Mouse (Mus musculus): Measurements from ENCODE around the gene Ubr4. TPM values are rescaled to one million over a fixed set of nuclear protein-coding genes. Genes with fewer than 3 reads are reported as not detected.

The Ubr4 gene
- polyA plus RNA-seq, 1 experiment from 2014 or later, result 63.1 TPM

GRCm38 (mm10) chr4:139340835-139341234 lies 11.6 kb upstream of the Ubr4 start:
- WGBS, result 83% methylated on average over 4 of the region's 4 CpGs
- DNase-seq (ENCODE audit: low spot score) (no peak), ATAC-seq (replicated peaks; ENCODE audit: insufficient number of reproducible peaks, low FRiP score, low TSS enrichment, low read depth) (no peak)
- no peak overlapping the region for H3K9ac ChIP-seq (replicated peaks; ENCODE audit: low read length)
- H3K4me3 ChIP-seq (ENCODE audit: low read depth, low read length), result no peak overlapping the region
- H3K36me3 ChIP-seq (replicated peaks; ENCODE audit: control insufficient read depth, insufficient read depth, low read depth, low read length), result no peaks in the 10 kb centered on the region
- H3K9me3 ChIP-seq (replicated peaks; ENCODE audit: control insufficient read depth, low read length), result no peaks in the 10 kb centered on the region
- H3K27ac ChIP-seq (replicated peaks; ENCODE audit: low read depth, low read length), result no peak overlapping the region
- no peak overlapping the region for H3K4me2 ChIP-seq (ENCODE audit: low read depth, low read length)
- no peaks in the 10 kb centered on the region; the same call in 1 of the 2 replicates for H3K27me3 ChIP-seq (ENCODE audit: control insufficient read depth, insufficient read depth, low read length)
- H3K4me1 ChIP-seq (ENCODE audit: control insufficient read depth, insufficient read depth, low read length), result no peaks in the 10 kb centered on the region

GRCm38 (mm10) chr4:139341556-139342233 lies 10.7 kb upstream of the Ubr4 start:
- Histone ChIP-seq H3K36me3 (replicated peaks; ENCODE audit: control insufficient read depth, insufficient read depth, low read depth, low read length) (peaks cover 4% of the 10 kb centered on the region), H3K27ac (replicated peaks; ENCODE audit: low read depth, low read length) (no peak overlapping the region), H3K4me2 (ENCODE audit: low read depth, low read length) (no peak overlapping the region), H3K27me3 (ENCODE audit: control insufficient read depth, insufficient read depth, low read length) (no peaks in the 10 kb centered on the region; the same call in 1 of the 2 replicates), H3K9ac (replicated peaks; ENCODE audit: low read length) (no peak overlapping the region), H3K9me3 (replicated peaks; ENCODE audit: control insufficient read depth, low read length) (no peaks in the 10 kb centered on the region), H3K4me3 (ENCODE audit: low read depth, low read length) (no peak overlapping the region), H3K4me1 (ENCODE audit: control insufficient read depth, insufficient read depth, low read length) (no peaks in the 10 kb centered on the region)
- 81% methylated on average over 7 of the region's 7 CpGs for WGBS
- DNase-seq (ENCODE audit: low spot score), result no peak
- ATAC-seq (replicated peaks; ENCODE audit: insufficient number of reproducible peaks, low FRiP score, low TSS enrichment, low read depth), result no peak

- no peak overlapping the region for H3K4me3 ChIP-seq (ENCODE audit: low read depth, low read length)
- no peaks in the 10 kb centered on the region for H3K9me3 ChIP-seq (replicated peaks; ENCODE audit: control insufficient read depth, low read length)
- no peaks in the 10 kb centered on the region for H3K4me1 ChIP-seq (ENCODE audit: control insufficient read depth, insufficient read depth, low read length)
- no peaks in the 10 kb centered on the region for H3K27me3 ChIP-seq (ENCODE audit: control insufficient read depth, insufficient read depth, low read length)
- WGBS, result 86% methylated on average over 5 of the region's 5 CpGs
- H3K27ac ChIP-seq (replicated peaks; ENCODE audit: low read depth, low read length), result no peak overlapping the region
- no peak overlapping the region for H3K4me2 ChIP-seq (ENCODE audit: low read depth, low read length)
- no peak for ATAC-seq (replicated peaks; ENCODE audit: insufficient number of reproducible peaks, low FRiP score, low TSS enrichment, low read depth)
- no peak for DNase-seq (ENCODE audit: low spot score)
- no peak overlapping the region for H3K9ac ChIP-seq (replicated peaks; ENCODE audit: low read length)
- H3K36me3 ChIP-seq (replicated peaks; ENCODE audit: control insufficient read depth, insufficient read depth, low read depth, low read length), result peaks cover 11% of the 10 kb centered on the region
Observed at GRCm38 (mm10) chr4:139343718-139344117, 8.7 kb upstream of the Ubr4 start.

GRCm38 (mm10) chr4:139345416-139346019 lies 6.9 kb upstream of the Ubr4 start:
- ATAC-seq (replicated peaks; ENCODE audit: insufficient number of reproducible peaks, low FRiP score, low TSS enrichment, low read depth), result no peak
- Histone ChIP-seq H3K9ac (replicated peaks; ENCODE audit: low read length) (no peak overlapping the region), H3K36me3 (replicated peaks; ENCODE audit: control insufficient read depth, insufficient read depth, low read depth, low read length) (peaks cover 14% of the 10 kb centered on the region), H3K9me3 (replicated peaks; ENCODE audit: control insufficient read depth, low read length) (no peaks in the 10 kb centered on the region), H3K4me1 (ENCODE audit: control insufficient read depth, insufficient read depth, low read length) (no peaks in the 10 kb centered on the region), H3K4me3 (ENCODE audit: low read depth, low read length) (no peak overlapping the region), H3K4me2 (ENCODE audit: low read depth, low read length) (no peak overlapping the region), H3K27ac (replicated peaks; ENCODE audit: low read depth, low read length) (no peak overlapping the region), H3K27me3 (ENCODE audit: control insufficient read depth, insufficient read depth, low read length) (no peaks in the 10 kb centered on the region)
- WGBS, result 72% methylated on average over 23 of the region's 23 CpGs
- no peak for DNase-seq (ENCODE audit: low spot score)

- Histone ChIP-seq H3K27ac (replicated peaks; ENCODE audit: low read depth, low read length) (no peak overlapping the region; the same call in 1 of the 2 replicates), H3K27me3 (ENCODE audit: control insufficient read depth, insufficient read depth, low read length) (no peaks in the 10 kb centered on the region), H3K9me3 (replicated peaks; ENCODE audit: control insufficient read depth, low read length) (no peaks in the 10 kb centered on the region), H3K36me3 (replicated peaks; ENCODE audit: control insufficient read depth, insufficient read depth, low read depth, low read length) (peaks cover 5% of the 10 kb centered on the region), H3K9ac (replicated peaks; ENCODE audit: low read length) (peak overlapping the region; percentile 95), H3K4me1 (ENCODE audit: control insufficient read depth, insufficient read depth, low read length) (peaks cover 3% of the 10 kb centered on the region), H3K4me3 (ENCODE audit: low read depth, low read length) (peak overlapping the region; percentile 88), H3K4me2 (ENCODE audit: low read depth, low read length) (peak overlapping the region; percentile 85)
- WGBS, result under 1% methylated on average over 7 of the region's 7 CpGs
- ATAC-seq (replicated peaks; ENCODE audit: insufficient number of reproducible peaks, low FRiP score, low TSS enrichment, low read depth) (peak; percentile 26; the same call in 1 of the 2 replicates), DNase-seq (ENCODE audit: low spot score) (no peak)
Observed at GRCm38 (mm10) chr4:139352832-139353231, 423 bp downstream of the Ubr4 start.

- DNase-seq (ENCODE audit: low spot score) (no peak), ATAC-seq (replicated peaks; ENCODE audit: insufficient number of reproducible peaks, low FRiP score, low TSS enrichment, low read depth) (no peak)
- no peak overlapping the region for H3K9ac ChIP-seq (replicated peaks; ENCODE audit: low read length)
- H3K4me1 ChIP-seq (ENCODE audit: control insufficient read depth, insufficient read depth, low read length), result no peaks in the 10 kb centered on the region
- WGBS, result 91% methylated on average over 3 of the region's 3 CpGs
- peaks cover 3% of the 10 kb centered on the region; the same call in 1 of the 2 replicates for H3K36me3 ChIP-seq (replicated peaks; ENCODE audit: control insufficient read depth, insufficient read depth, low read depth, low read length)
- H3K9me3 ChIP-seq (replicated peaks; ENCODE audit: control insufficient read depth, low read length), result no peaks in the 10 kb centered on the region
- no peak overlapping the region for H3K27ac ChIP-seq (replicated peaks; ENCODE audit: low read depth, low read length)
- no peaks in the 10 kb centered on the region for H3K27me3 ChIP-seq (ENCODE audit: control insufficient read depth, insufficient read depth, low read length)
- H3K4me3 ChIP-seq (ENCODE audit: low read depth, low read length), result no peak overlapping the region
- no peak overlapping the region for H3K4me2 ChIP-seq (ENCODE audit: low read depth, low read length)
Observed at GRCm38 (mm10) chr4:139357211-139357610, 4.8 kb downstream of the Ubr4 start.

- DNase-seq (ENCODE audit: low spot score) (no peak), ATAC-seq (replicated peaks; ENCODE audit: insufficient number of reproducible peaks, low FRiP score, low TSS enrichment, low read depth) (no peak)
- Histone ChIP-seq H3K27ac (replicated peaks; ENCODE audit: low read depth, low read length) (no peak overlapping the region), H3K27me3 (ENCODE audit: control insufficient read depth, insufficient read depth, low read length) (no peaks in the 10 kb centered on the region), H3K4me2 (ENCODE audit: low read depth, low read length) (no peak overlapping the region), H3K4me3 (ENCODE audit: low read depth, low read length) (no peak overlapping the region), H3K36me3 (replicated peaks; ENCODE audit: control insufficient read depth, insufficient read depth, low read depth, low read length) (peaks cover 3% of the 10 kb centered on the region), H3K9ac (replicated peaks; ENCODE audit: low read length) (no peak overlapping the region), H3K4me1 (ENCODE audit: control insufficient read depth, insufficient read depth, low read length) (no peaks in the 10 kb centered on the region), H3K9me3 (replicated peaks; ENCODE audit: control insufficient read depth, low read length) (no peaks in the 10 kb centered on the region)
- WGBS, result 92% methylated on average over 11 of the region's 11 CpGs
Observed at GRCm38 (mm10) chr4:139360761-139361548, 8.5 kb downstream of the Ubr4 start.

- DNase-seq (ENCODE audit: low spot score), result no peak
- Histone ChIP-seq H3K4me2 (ENCODE audit: low read depth, low read length) (no peak overlapping the region), H3K36me3 (replicated peaks; ENCODE audit: control insufficient read depth, insufficient read depth, low read depth, low read length) (peaks cover 10% of the 10 kb centered on the region), H3K9me3 (replicated peaks; ENCODE audit: control insufficient read depth, low read length) (no peaks in the 10 kb centered on the region), H3K9ac (replicated peaks; ENCODE audit: low read length) (no peak overlapping the region), H3K27me3 (ENCODE audit: control insufficient read depth, insufficient read depth, low read length) (no peaks in the 10 kb centered on the region), H3K4me1 (ENCODE audit: control insufficient read depth, insufficient read depth, low read length) (no peaks in the 10 kb centered on the region), H3K4me3 (ENCODE audit: low read depth, low read length) (no peak overlapping the region), H3K27ac (replicated peaks; ENCODE audit: low read depth, low read length) (no peak overlapping the region)
- 91% methylated on average over 3 of the region's 3 CpGs for WGBS
- ATAC-seq (replicated peaks; ENCODE audit: insufficient number of reproducible peaks, low FRiP score, low TSS enrichment, low read depth), result no peak
Observed at GRCm38 (mm10) chr4:139367336-139367735, 14.9 kb downstream of the Ubr4 start.

Measured in embryonic facial prominence, embryonic 11.5 days (tissue).